Mouse (Mus musculus): ENCODE results near the gene Klf3. TPM values are rescaled to one million over a fixed set of nuclear protein-coding genes. Genes with fewer than 3 reads are reported as not detected.

Klf3 gene
- polyA plus RNA-seq, 1 experiment from 2014 or later, result 34.8 TPM

DNA sequence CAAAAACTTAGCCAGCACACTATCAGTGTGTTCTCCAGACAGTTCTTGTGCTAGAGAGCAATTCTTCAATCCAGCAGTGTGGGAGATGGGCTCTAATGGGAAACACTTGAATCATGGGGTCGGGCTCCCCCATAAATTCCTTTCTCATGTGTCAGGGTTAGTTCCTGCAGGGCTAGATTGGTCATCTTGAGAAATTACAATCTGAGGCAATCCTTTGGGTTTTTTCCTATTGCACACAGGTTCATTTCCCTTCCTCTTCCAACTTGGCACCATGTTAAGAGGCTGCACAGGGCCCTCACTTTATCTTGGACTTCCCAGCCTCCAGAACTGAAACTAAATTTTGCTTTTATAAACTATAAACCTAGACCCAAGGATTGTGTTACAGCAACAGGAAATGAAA is 31.0 kb downstream of the Klf3 start:
- no peak overlapping the region for H3K4me3 ChIP-seq (ENCODE audit: low read depth, low read length)
- no peaks in the 10 kb centered on the region for H3K27me3 ChIP-seq (ENCODE audit: control insufficient read depth, insufficient read depth, low read length)
- no peaks in the 10 kb centered on the region for H3K9me3 ChIP-seq (ENCODE audit: control insufficient read depth, low read length)
- no peak overlapping the region for H3K4me2 ChIP-seq
- H3K27ac ChIP-seq (ENCODE audit: low read depth, low read length), result no peak overlapping the region
- peaks cover 4% of the 10 kb centered on the region; the same call in 1 of the 2 replicates for H3K36me3 ChIP-seq (ENCODE audit: control insufficient read depth, insufficient read depth, low read length)
- 85% methylated on average over 1 of the region's 1 CpGs for WGBS
- no peaks in the 10 kb centered on the region for H3K4me1 ChIP-seq (ENCODE audit: control insufficient read depth, insufficient read depth, low read length)
- no peak for ATAC-seq (ENCODE audit: low FRiP score)
- DNase-seq (ENCODE audit: low spot score, missing footprints), result no peak
- H3K9ac ChIP-seq (ENCODE audit: low read length), result no peak overlapping the region

DNA sequence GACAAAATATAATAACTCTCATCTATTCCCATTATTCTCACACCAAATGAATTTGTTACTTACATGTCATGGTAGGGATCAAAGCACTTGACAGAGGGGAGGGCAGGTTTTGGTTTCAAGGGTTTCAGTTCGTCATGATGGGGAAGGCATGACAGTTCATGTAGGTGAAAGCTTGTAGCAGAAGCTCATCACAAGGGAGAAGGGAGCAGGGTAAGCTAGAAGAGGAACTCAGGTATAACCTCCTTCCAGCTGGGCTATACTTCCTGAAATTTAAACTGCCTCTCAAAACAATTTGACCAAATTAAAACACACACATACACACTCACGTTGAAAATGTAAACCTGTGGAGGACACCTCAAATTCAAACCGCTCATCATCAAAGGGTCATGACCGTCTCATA is 32.1 kb downstream of the Klf3 start:
- no peaks in the 10 kb centered on the region for H3K27me3 ChIP-seq (ENCODE audit: control insufficient read depth, insufficient read depth, low read length)
- DNase-seq (ENCODE audit: low spot score, missing footprints), result no peak
- H3K9me3 ChIP-seq (ENCODE audit: control insufficient read depth, low read length), result no peaks in the 10 kb centered on the region
- H3K4me1 ChIP-seq (ENCODE audit: control insufficient read depth, insufficient read depth, low read length), result no peaks in the 10 kb centered on the region
- H3K9ac ChIP-seq (ENCODE audit: low read length), result no peak overlapping the region
- no peak overlapping the region for H3K27ac ChIP-seq (ENCODE audit: low read depth, low read length)
- no peak for ATAC-seq (ENCODE audit: low FRiP score)
- no peaks in the 10 kb centered on the region for H3K36me3 ChIP-seq (ENCODE audit: control insufficient read depth, insufficient read depth, low read length)
- H3K4me2 ChIP-seq, result no peak overlapping the region
- 88% methylated on average over 4 of the region's 4 CpGs for WGBS
- no peak overlapping the region for H3K4me3 ChIP-seq (ENCODE audit: low read depth, low read length)

DNA sequence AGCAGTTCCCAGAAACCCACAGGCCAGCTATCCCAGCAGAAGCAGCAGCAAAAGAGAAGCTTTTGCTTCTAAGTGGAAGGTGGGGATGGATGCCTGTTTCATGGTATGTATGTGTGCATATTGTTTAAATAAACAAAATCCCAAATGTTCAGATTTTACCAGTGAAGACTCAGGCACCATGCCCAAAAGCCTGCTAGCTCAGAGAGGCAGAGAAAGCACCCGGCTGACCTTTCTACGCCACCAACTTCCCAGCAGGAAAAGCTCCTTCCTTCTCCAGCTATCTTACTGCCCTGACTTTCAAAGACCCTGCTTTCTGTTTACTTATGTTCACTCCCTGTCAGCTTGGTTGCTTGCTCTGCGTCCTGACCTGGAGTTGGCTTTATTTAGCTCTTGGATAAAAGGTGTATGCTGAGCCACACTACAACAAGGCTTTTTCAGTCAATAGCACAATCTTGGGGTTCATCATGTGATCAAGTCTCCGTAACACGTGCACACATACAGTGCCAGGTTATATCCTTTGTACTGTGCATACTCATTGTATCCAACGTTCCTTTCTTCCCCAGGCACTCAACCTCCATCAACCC is 35.9 kb downstream of the Klf3 start:
- Histone ChIP-seq H3K36me3 (ENCODE audit: control insufficient read depth, insufficient read depth, low read length) (no peaks in the 10 kb centered on the region), H3K9ac (ENCODE audit: low read length) (no peak overlapping the region), H3K27ac (ENCODE audit: low read depth, low read length) (no peak overlapping the region), H3K4me3 (ENCODE audit: low read depth, low read length) (no peak overlapping the region), H3K4me1 (ENCODE audit: control insufficient read depth, insufficient read depth, low read length) (no peaks in the 10 kb centered on the region), H3K4me2 (no peak overlapping the region), H3K27me3 (ENCODE audit: control insufficient read depth, insufficient read depth, low read length) (no peaks in the 10 kb centered on the region), H3K9me3 (ENCODE audit: control insufficient read depth, low read length) (no peaks in the 10 kb centered on the region)
- ATAC-seq (ENCODE audit: low FRiP score), result no peak
- 80% methylated on average over 6 of the region's 6 CpGs for WGBS
- DNase-seq (ENCODE audit: low spot score, missing footprints), result no peak

DNA sequence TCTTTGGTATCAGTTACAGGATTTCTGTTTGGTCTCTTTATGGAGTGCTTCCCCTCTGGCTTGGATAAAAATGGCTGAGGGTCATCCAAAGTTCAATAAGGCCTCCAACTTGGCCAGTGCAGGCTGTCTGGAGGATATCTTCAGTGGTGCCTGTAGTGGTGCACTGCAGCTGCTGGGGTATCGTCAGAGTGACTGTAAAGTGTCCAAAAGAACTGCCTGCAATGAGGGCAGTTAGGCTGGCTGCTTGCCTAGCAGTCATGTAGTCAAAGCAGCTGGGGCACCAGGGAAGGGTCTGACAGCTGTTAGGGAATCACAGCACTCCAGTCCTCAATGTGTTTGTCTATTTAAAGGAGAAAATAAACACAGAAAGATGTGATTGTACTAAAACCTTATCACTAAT is 36.9 kb downstream of the Klf3 start:
- Histone ChIP-seq H3K9ac (ENCODE audit: low read length) (no peak overlapping the region), H3K9me3 (ENCODE audit: control insufficient read depth, low read length) (no peaks in the 10 kb centered on the region), H3K4me3 (ENCODE audit: low read depth, low read length) (no peak overlapping the region), H3K4me2 (no peak overlapping the region), H3K27ac (ENCODE audit: low read depth, low read length) (no peak overlapping the region), H3K36me3 (ENCODE audit: control insufficient read depth, insufficient read depth, low read length) (no peaks in the 10 kb centered on the region), H3K27me3 (ENCODE audit: control insufficient read depth, insufficient read depth, low read length) (no peaks in the 10 kb centered on the region), H3K4me1 (ENCODE audit: control insufficient read depth, insufficient read depth, low read length) (no peaks in the 10 kb centered on the region)
- DNase-seq (ENCODE audit: low spot score, missing footprints) (no peak), ATAC-seq (ENCODE audit: low FRiP score) (no peak)
- WGBS, result 79% methylated on average over 1 of the region's 1 CpGs

DNA sequence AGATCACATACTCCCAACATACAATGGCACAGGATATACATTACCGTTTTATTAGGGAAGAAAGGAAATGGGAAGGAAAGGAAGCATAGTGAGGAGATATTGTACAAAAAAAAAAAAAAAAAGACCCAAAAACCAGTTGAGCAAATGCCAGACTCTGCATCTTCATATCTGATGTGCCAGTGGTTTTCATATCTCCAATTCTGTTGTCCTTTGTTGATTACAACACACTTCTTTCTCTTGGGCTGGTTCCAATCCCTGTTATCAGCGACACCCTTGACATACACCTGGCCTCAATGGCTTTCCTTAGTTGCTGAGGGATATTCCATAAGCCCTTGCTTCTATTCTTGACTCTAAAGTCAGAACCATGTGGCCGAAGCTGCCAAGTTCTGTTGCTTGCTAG is 41.4 kb downstream of the Klf3 start:
- ATAC-seq (ENCODE audit: low FRiP score) (no peak), DNase-seq (ENCODE audit: low spot score, missing footprints) (no peak)
- H3K9ac ChIP-seq (ENCODE audit: low read length), result no peak overlapping the region
- H3K27ac ChIP-seq (ENCODE audit: low read depth, low read length), result no peak overlapping the region
- H3K36me3 ChIP-seq (ENCODE audit: control insufficient read depth, insufficient read depth, low read length), result no peaks in the 10 kb centered on the region
- H3K27me3 ChIP-seq (ENCODE audit: control insufficient read depth, insufficient read depth, low read length), result no peaks in the 10 kb centered on the region
- H3K4me2 ChIP-seq, result no peak overlapping the region
- 88% methylated on average over 3 of the region's 3 CpGs for WGBS
- H3K9me3 ChIP-seq (ENCODE audit: control insufficient read depth, low read length), result no peaks in the 10 kb centered on the region
- H3K4me1 ChIP-seq (ENCODE audit: control insufficient read depth, insufficient read depth, low read length), result no peaks in the 10 kb centered on the region
- no peak overlapping the region for H3K4me3 ChIP-seq (ENCODE audit: low read depth, low read length)

DNA sequence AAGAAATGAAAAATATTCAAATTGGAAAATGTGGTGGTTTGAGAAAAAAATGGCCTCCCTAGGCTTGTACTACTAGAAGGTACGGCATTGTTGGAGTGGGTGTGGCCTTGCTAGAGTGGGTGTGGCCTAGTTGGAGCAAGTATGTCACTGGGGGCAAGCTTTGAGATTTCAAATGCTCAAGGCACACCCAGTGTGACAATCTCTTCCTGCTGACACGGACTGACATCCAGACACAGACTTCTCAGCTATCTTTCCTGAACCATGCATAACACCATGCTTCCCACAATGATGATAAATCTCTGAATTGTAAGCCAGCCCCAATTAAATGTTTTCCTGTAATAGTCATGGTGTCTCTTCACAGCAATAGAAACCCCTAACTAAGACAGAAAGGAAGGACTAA is 44.1 kb downstream of the Klf3 start:
- no peak overlapping the region for H3K27ac ChIP-seq (ENCODE audit: low read depth, low read length)
- no peaks in the 10 kb centered on the region for H3K9me3 ChIP-seq (ENCODE audit: control insufficient read depth, low read length)
- H3K36me3 ChIP-seq (ENCODE audit: control insufficient read depth, insufficient read depth, low read length), result no peaks in the 10 kb centered on the region
- H3K9ac ChIP-seq (ENCODE audit: low read length), result no peak overlapping the region
- no peaks in the 10 kb centered on the region for H3K4me1 ChIP-seq (ENCODE audit: control insufficient read depth, insufficient read depth, low read length)
- H3K4me3 ChIP-seq (ENCODE audit: low read depth, low read length), result no peak overlapping the region
- H3K4me2 ChIP-seq, result no peak overlapping the region
- no peak for ATAC-seq (ENCODE audit: low FRiP score)
- 85% methylated on average over 2 of the region's 2 CpGs for WGBS
- no peaks in the 10 kb centered on the region for H3K27me3 ChIP-seq (ENCODE audit: control insufficient read depth, insufficient read depth, low read length)
- no peak for DNase-seq (ENCODE audit: low spot score, missing footprints)

DNA sequence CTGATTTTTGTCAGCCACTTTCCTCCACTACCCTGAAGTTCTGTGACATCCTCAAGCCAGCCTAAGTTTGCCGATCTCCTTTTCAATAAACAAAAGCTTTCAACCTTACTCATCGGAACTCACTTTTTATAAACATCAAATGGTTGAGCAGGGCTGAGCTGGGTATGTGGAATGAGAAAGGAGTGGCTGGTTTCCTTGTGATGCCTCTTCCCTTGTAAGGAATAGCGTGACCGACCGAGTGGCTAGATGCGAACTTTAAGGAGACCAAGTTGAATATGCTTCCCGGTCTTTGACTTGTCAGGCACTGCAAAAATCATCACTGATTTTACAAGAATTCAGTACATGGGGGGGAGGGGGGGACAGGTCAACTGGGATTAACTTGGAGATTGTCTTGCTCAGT is 46.7 kb downstream of the Klf3 start:
- DNase-seq (ENCODE audit: low spot score, missing footprints), result no peak
- H3K27ac ChIP-seq (ENCODE audit: low read depth, low read length), result no peak overlapping the region
- no peak overlapping the region for H3K4me3 ChIP-seq (ENCODE audit: low read depth, low read length)
- no peak overlapping the region for H3K4me2 ChIP-seq
- no peaks in the 10 kb centered on the region for H3K27me3 ChIP-seq (ENCODE audit: control insufficient read depth, insufficient read depth, low read length)
- H3K4me1 ChIP-seq (ENCODE audit: control insufficient read depth, insufficient read depth, low read length), result no peaks in the 10 kb centered on the region
- H3K9me3 ChIP-seq (ENCODE audit: control insufficient read depth, low read length), result no peaks in the 10 kb centered on the region; the same call in 1 of the 2 replicates
- WGBS, result 93% methylated on average over 7 of the region's 7 CpGs
- no peak overlapping the region for H3K9ac ChIP-seq (ENCODE audit: low read length)
- no peaks in the 10 kb centered on the region for H3K36me3 ChIP-seq (ENCODE audit: control insufficient read depth, insufficient read depth, low read length)
- ATAC-seq (ENCODE audit: low FRiP score), result no peak

DNA sequence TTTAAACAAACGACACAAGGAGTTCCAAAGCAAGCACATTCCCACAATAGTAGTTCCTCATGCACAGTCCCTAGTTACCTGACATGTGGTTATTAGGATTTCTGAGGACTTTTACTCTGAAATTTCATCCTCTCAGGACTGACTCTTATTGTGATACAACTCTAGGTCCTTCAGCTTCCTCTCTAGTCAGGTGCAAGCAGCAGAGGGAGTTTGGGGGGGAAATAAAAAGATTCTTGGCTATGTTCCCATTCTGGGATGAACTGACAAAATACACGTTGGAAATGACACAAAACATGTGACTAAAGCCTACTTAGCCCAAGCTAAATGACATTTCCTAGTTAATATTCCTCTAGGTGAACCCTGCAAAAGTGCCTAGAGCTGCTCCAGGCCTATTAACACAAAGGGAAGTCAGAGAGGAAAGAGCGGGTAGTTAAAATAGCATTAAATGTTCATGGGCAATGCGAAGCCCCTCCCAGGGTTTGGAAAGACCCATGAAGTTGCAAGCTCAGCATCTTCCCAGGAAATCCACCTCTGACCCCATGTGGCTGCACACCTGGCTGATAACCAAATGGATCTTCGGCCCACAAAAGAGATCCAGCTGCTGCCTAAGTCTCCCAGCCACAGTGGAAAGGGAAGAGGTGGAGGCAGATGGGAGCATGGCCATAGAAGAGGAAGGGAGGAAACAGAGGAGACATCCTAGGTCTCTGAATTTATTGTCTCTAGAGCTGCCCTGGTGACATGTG is 49.6 kb downstream of the Klf3 start:
- Histone ChIP-seq H3K36me3 (ENCODE audit: control insufficient read depth, insufficient read depth, low read length) (no peaks in the 10 kb centered on the region), H3K4me1 (ENCODE audit: control insufficient read depth, insufficient read depth, low read length) (no peaks in the 10 kb centered on the region), H3K9ac (ENCODE audit: low read length) (no peak overlapping the region), H3K4me2 (no peak overlapping the region), H3K9me3 (ENCODE audit: control insufficient read depth, low read length) (no peaks in the 10 kb centered on the region; the same call in 1 of the 2 replicates), H3K27me3 (ENCODE audit: control insufficient read depth, insufficient read depth, low read length) (no peaks in the 10 kb centered on the region), H3K4me3 (ENCODE audit: low read depth, low read length) (no peak overlapping the region), H3K27ac (ENCODE audit: low read depth, low read length) (no peak overlapping the region)
- 75% methylated on average over 5 of the region's 5 CpGs for WGBS
- DNase-seq (ENCODE audit: low spot score, missing footprints) (no peak), ATAC-seq (ENCODE audit: low FRiP score) (no peak)

DNA sequence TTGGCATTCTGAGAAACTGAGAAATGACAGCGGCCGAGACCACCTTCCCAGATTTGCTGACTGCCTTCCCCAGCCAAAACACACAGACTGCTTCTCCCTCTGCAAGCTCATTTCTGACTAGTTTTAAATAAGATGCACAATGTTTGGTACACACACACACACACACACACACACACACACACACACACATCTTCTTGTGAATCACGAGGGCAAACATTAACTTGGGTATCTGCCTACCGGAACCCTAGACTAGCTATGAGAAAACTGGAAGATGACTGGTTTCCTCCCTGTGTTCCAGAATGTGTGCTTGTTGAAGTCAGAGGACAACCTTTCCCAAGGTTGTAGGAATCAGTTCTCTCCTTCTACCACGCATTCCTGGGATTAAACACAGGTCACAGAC is 50.2 kb downstream of the Klf3 start:
- no peak for DNase-seq (ENCODE audit: low spot score, missing footprints)
- H3K9ac ChIP-seq (ENCODE audit: low read length), result no peak overlapping the region

More for the DNA sequence above, 50.2 kb downstream of the Klf3 start:
- no peaks in the 10 kb centered on the region; the same call in 1 of the 2 replicates for H3K9me3 ChIP-seq (ENCODE audit: control insufficient read depth, low read length)
- no peaks in the 10 kb centered on the region for H3K27me3 ChIP-seq (ENCODE audit: control insufficient read depth, insufficient read depth, low read length)
- ATAC-seq (ENCODE audit: low FRiP score), result no peak
- no peak overlapping the region for H3K4me3 ChIP-seq (ENCODE audit: low read depth, low read length)
- H3K4me2 ChIP-seq, result no peak overlapping the region
- H3K4me1 ChIP-seq (ENCODE audit: control insufficient read depth, insufficient read depth, low read length), result no peaks in the 10 kb centered on the region
- no peaks in the 10 kb centered on the region for H3K36me3 ChIP-seq (ENCODE audit: control insufficient read depth, insufficient read depth, low read length)
- 94% methylated on average over 5 of the region's 5 CpGs for WGBS
- H3K27ac ChIP-seq (ENCODE audit: low read depth, low read length), result no peak overlapping the region
